Mouse (Mus musculus) monocyte, adult 2 months (primary cell): Measurements from ENCODE around the gene Fggy.

Experiments
- DNase-seq, 2 experiments: peaks; one replicate each; pipeline ENCODE4 v3.0.0; 2022; ENCODE audit warnings: low spot score in 2 of 2, low read depth in 1 of 2

Gene Fggy

DNA sequence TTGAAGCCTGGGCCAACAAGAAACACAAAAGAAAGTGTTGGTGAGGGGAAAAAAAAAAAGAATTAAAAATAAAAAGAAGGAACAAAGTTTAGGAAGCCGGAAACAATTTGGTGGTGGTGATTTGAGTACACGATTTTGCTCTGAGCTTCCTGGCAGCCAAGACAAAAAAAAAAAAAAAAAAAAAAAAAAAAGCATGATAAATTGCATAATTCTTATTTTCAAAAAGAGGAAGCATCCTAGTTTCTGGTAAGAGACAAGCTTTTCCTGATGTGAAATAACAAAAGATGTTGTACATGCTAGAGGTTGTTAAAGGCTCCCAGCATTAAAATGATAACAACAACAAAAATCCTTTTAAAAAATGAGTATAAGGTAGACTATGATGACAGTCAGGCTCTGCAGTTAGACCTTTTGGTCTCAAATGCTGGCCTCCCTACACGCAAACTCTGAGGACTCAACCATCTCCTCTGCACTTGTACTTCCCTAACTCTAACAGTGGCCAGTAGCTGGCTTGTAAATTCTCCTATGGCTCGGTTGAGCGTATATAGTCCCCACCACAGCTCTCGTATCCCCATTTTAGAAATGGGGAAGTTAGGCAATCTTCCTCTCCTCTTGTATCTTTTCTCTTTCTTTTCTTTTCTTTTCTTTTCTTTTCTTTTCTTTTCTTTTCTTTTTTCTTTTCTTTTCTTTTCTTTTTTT is 292.9 kb downstream of the Fggy start:
- DNase-seq: peak; percentile 21 to 38

GRCm38 (mm10) chr4:95852257-95852656 is 294.9 kb downstream of the Fggy start:
- no peak for DNase-seq

- no peak for DNase-seq
Observed at GRCm38 (mm10) chr4:95856008-95856407, 298.7 kb downstream of the Fggy start.

- DNase-seq: no peak
Observed at GRCm38 (mm10) chr4:95860601-95861000, 303.3 kb downstream of the Fggy start.

DNA sequence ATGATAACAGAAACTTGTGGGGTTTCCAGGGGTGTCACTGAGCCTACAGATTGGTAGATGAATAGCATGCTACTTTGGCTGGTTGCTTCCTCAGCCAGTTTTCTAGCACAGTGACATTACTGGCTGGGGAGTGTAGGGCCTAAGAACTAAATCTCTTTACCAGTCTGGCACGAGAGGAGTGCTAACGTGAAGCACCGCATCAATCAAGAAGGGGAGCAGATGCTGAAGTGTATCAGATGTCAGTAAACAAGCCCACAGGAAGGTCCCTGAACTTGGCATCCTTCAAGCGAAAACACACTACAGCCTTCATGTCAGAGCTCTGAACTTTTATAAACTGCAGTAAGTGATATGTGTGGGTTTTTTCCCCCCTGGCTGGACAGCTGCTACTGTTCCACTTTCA is 303.8 kb downstream of the Fggy start:
- no peak for DNase-seq

GRCm38 (mm10) chr4:95861741-95862155 is 304.4 kb downstream of the Fggy start:
- DNase-seq: no peak

- no peak for DNase-seq
Observed at GRCm38 (mm10) chr4:95862276-95862675, 305.0 kb downstream of the Fggy start.

GRCm38 (mm10) chr4:95862781-95863499 is 305.6 kb downstream of the Fggy start:
- no peak for DNase-seq

DNA sequence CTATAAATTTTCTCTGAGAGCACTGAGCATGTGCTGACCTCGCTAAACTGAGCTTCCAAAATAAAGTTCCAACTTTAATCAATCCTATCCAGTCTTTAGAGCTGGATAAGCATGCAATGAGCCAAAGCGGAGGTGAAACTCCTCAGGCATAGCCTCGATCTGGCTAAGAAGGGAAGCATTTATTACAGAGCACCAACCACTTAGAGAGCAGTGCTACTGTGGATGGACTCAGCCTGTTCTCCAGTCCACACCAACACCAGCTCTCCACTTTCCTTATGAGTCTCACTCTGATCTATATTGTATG is 306.1 kb downstream of the Fggy start:
- DNase-seq: no peak

DNA sequence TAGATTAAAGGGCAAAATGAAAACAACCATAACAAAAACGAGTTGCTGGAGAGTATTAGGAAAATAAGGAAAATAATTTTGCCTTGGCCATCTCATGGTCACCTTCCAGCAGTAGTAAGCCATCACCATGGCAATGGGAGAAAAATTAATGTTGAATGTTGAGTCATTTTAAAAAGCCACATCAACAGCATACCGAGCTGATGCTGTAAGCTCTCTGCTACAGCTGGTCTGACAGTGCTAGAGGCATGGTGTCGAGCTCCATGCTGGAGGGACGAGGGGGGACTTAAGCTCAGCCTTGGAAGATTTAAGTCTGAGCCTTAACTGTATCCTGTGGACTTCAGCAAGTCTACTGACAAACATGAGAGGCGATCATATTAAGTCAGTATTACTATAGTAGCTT is 307.9 kb downstream of the Fggy start:
- DNase-seq: no peak

DNA sequence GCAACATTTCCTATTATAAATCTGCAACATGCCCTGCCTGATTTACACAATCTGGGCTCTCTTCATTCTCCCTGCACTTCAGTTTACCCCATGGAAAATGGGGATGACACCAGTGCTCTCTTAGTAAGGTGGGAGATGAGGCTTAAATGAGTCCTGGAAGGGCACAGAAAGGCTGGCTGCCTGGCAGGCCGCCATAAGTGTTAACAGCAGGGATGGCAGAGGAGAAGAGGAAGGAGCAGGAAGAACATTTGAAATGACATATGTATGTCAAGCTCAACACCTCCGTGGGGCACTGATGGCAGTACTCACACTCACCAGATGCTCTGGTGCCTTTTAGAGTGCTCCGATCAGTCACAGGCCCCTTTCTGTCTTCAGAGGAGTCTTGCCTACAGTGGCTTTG is 308.6 kb downstream of the Fggy start:
- no peak for DNase-seq

DNA sequence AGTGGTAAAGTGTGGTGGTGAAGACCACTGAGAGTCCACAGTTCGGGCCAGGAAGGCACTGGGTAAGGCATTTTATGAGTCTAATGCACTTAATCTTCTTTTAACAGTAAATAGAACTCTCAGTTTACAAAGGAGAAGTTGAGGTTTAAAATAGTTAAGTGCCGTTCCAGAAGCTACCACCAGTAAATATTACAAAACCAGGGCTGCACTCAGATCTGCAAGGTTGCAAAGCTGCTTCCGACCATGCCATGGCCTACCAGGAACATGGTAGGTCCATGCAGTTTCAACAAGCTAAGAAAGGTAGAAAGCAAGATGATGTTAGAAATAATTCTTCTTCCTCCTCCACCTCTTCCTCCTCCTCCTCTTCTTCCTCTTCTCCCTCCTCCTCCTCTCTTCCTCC is 309.8 kb downstream of the Fggy start:
- no peak for DNase-seq

GRCm38 (mm10) chr4:95868348-95868747 is 311.0 kb downstream of the Fggy start:
- DNase-seq: no peak

DNA sequence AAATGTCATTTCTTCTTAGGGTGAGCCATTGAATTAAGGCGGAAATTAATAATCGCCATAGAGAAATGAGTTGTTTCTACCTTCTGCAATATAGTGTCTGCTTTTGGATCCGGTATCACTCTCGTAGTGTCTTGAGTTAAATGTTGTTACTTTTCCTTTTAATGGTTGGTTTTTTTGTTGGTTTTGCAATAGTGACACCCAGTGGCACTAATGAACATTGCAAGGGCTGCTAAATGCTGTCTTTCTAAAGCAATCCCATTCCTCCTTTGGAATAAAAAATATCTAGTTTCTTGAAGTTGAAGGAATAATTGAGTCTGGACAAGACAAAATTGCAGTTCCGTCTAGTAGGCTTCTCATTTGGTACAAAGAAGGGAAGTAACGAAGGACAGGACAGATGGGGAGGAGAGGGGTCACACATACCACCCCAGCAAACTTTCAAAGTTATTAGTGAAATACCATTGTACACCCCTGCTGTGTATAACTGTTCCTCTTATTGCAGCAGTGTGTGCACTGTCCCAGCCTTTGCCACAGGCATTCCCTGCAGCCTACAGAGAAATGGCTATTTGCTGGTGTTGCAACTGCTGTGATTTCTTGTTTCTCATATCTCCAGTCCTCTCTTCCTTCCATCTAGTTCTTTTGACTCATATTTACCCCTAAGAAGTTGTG is 314.0 kb downstream of the Fggy start:
- DNase-seq: no peak

DNA sequence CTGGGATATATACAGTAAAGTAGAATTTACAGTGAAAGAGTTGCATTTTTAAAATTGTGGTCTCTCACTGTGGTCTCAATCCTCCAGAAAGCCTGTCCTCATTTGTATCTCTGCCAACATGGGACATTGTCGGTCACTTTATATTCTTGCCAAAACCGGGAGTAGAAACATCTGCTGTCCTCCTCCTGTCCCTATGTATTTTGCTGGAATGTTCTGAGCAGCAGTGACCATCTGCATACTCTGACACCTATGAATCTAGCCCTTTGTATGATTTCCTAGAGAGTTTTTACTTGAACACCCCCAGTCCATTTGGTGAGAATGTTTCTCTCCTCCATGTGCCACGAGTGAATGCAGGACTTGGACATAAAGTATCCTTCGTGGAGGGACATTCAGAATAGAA is 318.6 kb downstream of the Fggy start:
- DNase-seq: no peak

- DNase-seq: no peak
Observed at GRCm38 (mm10) chr4:95877436-95877835, 320.1 kb downstream of the Fggy start.

DNA sequence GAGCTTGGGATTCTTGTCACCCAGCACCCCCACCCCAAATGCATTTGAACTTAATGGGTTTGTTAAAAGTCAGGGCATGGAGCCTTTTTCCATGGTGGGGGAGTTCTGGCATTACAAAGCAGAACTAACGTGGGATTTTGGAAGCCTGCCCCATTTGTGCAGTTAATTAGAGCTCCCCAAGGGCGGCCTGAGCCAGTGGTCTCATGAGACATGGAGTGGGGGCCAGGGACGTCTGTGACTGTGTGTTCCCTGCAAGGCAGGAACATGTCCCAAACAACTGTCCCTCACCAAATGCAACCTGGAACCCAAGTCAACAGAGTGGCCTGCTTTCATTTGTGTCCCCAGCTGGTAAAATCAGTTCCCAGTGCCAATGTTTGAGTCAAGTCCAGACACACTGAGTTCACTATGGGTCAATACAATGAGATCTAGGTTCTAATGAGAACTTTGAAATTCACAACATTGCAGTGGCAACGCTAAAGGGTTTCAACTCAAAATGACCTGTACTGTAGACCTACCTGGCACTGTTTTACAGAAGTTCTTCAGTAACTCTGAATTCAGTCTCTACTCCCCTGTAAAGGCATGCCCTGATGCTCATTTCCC is 324.5 kb downstream of the Fggy start:
- DNase-seq: no peak

DNA sequence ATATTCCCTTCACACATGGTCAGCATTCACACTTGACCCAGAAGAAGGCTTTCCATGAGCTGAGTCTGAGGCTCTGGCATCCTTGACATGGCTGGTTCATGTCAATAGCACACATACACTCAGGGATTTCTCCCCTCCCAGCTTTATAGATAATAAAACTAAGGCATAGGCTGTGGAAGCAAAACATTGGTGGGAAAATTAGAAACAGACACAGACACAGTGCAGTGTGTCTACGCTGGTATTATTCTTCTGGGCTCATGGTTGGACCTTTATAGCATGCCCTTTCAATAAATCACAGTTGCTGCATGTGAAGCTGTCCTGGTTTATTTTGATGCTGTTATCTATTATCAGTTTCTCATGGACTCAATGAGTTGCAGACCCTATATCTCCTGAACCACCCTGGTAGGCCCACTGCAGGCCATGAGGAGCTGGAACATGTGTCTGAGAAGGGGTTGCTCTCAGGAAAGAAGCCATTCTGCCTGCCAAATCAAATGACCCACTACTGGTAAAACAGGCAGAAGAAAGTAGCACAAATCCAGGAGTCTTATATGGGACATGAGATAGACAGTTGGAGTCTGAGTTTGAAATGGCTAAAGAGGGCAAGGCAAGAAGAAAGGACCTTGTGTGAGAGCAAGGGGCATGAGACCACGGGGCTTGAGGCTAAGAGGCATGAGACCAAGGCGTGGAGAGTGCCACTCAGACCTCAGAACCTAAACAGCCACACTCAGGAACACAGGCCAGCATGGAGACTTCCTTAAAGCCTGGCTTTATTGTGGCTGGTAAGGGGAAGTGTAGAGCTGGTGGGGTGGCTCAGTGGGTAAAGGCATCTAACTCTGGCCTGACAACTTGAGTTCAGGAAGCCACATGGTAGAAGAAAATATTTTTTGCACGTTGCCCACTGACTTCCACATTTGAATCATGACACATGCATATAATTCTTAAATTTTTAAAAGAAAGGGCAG is 327.2 kb downstream of the Fggy start:
- no peak for DNase-seq

- DNase-seq: no peak
Observed at GRCm38 (mm10) chr4:95895199-95895754, 338.0 kb downstream of the Fggy start.

GRCm38 (mm10) chr4:95896571-95896970 is 339.3 kb downstream of the Fggy start:
- no peak for DNase-seq
